Mouse (Mus musculus) spleen, adult 12 weeks (tissue): ENCODE results near the gene Tubgcp3.
"Not testable (repeated sequence)": the region's sequence is repeated elsewhere in the genome, so short reads cannot be mapped to it uniquely, and the experiment has no call there.

Experiments
- DNase-seq: peaks from one replicate; pipeline ENCODE4 v3.0.0; 2022; ENCODE audit warnings: low spot score

The Tubgcp3 gene

GRCm38 (mm10) chr8:12641527-12641926, 30.5 kb downstream of the Tubgcp3 start:
- no peak for DNase-seq

- DNase-seq: no peak
These were observed 33.6 kb downstream of the Tubgcp3 start for GRCm38 (mm10) chr8:12638446-12638845.

- DNase-seq: no peak
These were observed 36.7 kb downstream of the Tubgcp3 start for GRCm38 (mm10) chr8:12635366-12635765.

- no peak for DNase-seq
These were observed 43.0 kb downstream of the Tubgcp3 start for GRCm38 (mm10) chr8:12629079-12629478.

- no peak for DNase-seq
These were observed 46.2 kb downstream of the Tubgcp3 start for GRCm38 (mm10) chr8:12625890-12626289.

GRCm38 (mm10) chr8:12621550-12622222, 50.4 kb downstream of the Tubgcp3 start:
- no peak for DNase-seq

- not testable (repeated sequence) for DNase-seq
These were observed 54.7 kb downstream of the Tubgcp3 start for GRCm38 (mm10) chr8:12617369-12617768.

GRCm38 (mm10) chr8:12613201-12613600, 58.8 kb downstream of the Tubgcp3 start:
- no peak for DNase-seq

GRCm38 (mm10) chr8:12609752-12610449, 62.1 kb downstream of the Tubgcp3 start:
- DNase-seq: no peak

GRCm38 (mm10) chr8:12608810-12609209, 63.2 kb downstream of the Tubgcp3 start:
- no peak for DNase-seq

- peak; percentile 30 for DNase-seq
These were observed 64.8 kb downstream of the Tubgcp3 start for GRCm38 (mm10) chr8:12607223-12607622.

- DNase-seq: no peak
These were observed 88.3 kb downstream of the Tubgcp3 start for GRCm38 (mm10) chr8:12583785-12584184.

GRCm38 (mm10) chr8:12579339-12579999, 92.6 kb downstream of the Tubgcp3 start:
- not testable (repeated sequence) for DNase-seq

- no peak for DNase-seq
These were observed 95.3 kb downstream of the Tubgcp3 start for GRCm38 (mm10) chr8:12576739-12577138.

- no peak for DNase-seq
These were observed 96.0 kb downstream of the Tubgcp3 start for GRCm38 (mm10) chr8:12576003-12576402.

GRCm38 (mm10) chr8:12572814-12573534, 99.1 kb downstream of the Tubgcp3 start, which contains the start of gene Spaca7:
Gene Spaca7, plus strand, starts transcription at chr8:12573029.
- DNase-seq: no peak

- DNase-seq: no peak
These were observed 105.5 kb downstream of the Tubgcp3 start for GRCm38 (mm10) chr8:12566509-12566908.

GRCm38 (mm10) chr8:12565488-12565887, 106.6 kb downstream of the Tubgcp3 start:
- no peak for DNase-seq

GRCm38 (mm10) chr8:12564307-12564706, 107.7 kb downstream of the Tubgcp3 start:
- no peak for DNase-seq
